Mouse (Mus musculus): Measurements from ENCODE around the gene Ttc24. TPM values are rescaled to one million over a fixed set of nuclear protein-coding genes. Genes with fewer than 3 reads are reported as not detected.

The Ttc24 gene
- polyA plus RNA-seq (2012; ENCODE audit: low replicate concordance), result not detected in 2 replicates

GRCm38 (mm10) chr3:88078204-88078603, at the start of gene Ttc24:
Ttc24 (minus strand) TSS chr3:88078304.

GRCm38 (mm10) chr3:88081345-88082223, 3.5 kb upstream of the Ttc24 start, which contains the start of gene Iqgap3:
Iqgap3 (plus strand) TSS chr3:88081971.

GRCm38 (mm10) chr3:88057902-88058696, 20.0 kb downstream of the Ttc24 start, which contains the start of gene Naxe:
Naxe (minus strand) TSS chr3:88058495.

DNA sequence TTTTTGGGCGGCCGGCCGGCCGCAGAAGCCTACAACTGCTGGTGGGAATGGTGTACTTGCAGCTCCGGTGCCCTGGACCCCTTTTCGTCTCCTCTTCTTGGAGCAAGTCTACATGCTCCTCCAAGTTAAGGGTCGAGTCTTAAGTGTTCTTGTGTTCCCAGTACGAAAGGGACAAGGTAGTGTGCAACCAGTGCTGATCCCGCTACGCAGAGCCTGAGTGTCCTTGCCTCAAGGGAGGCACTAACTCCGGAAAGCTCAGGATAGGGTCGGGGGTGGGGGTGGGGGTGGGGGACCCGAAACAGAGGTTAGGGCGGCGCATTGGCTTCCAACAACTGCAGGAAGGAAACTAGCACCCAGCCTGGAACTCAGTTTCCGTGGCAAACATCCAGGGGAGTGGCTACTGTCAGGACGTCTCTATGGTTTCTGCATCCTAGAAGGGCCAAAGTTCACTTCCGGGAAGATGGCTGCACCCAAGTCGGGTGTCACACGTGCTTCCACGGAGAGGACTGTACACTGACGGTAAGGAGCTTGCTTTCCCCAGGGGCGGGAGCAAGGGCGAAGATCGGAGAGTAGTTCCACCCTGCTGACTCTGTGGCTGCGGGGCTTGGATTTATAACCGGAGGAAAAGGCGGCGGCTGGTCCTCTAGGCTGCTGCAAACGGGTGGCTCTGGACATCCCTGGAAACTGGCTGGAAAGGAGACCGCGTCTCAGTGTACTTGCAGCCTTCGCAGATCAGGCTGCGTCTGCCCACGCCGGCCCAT, 35.3 kb downstream of the Ttc24 start, which contains the start of gene Gpatch4:
TSS of gene Gpatch4 (plus strand) at position 448 of the 761 bp plus-strand sequence.

GRCm38 (mm10) chr3:88027434-88028186, 50.5 kb downstream of the Ttc24 start, which contains the start of gene Hapln2:
Hapln2 (minus strand) TSS chr3:88027583.

Other genes with a start within 250 kb of the Ttc24 start
- gene Sh2d2a, start 231.5 kb downstream of the Ttc24 start, polyA plus RNA-seq (2012; ENCODE audit: low replicate concordance), result 5.7 and 12.1 TPM in 2 replicates
- gene Prcc, start 192.7 kb downstream of the Ttc24 start, polyA plus RNA-seq (2012; ENCODE audit: low replicate concordance), result 82.3 and 132 TPM in 2 replicates
- 767 and 952 TPM in 2 replicates for gene Hdgf, start 172.0 kb downstream of the Ttc24 start, polyA plus RNA-seq (2012; ENCODE audit: low replicate concordance)
- 3.9 and 12.2 TPM in 2 replicates for gene Mrpl24, start 158.8 kb downstream of the Ttc24 start, polyA plus RNA-seq (2012; ENCODE audit: low replicate concordance)
- gene Isg20l2, start 148.0 kb downstream of the Ttc24 start, polyA plus RNA-seq (2012; ENCODE audit: low replicate concordance), result 13.1 and 20.4 TPM in 2 replicates
- gene Rrnad1, start 147.6 kb downstream of the Ttc24 start, polyA plus RNA-seq (2012; ENCODE audit: low replicate concordance), result 8.5 and 26.9 TPM in 2 replicates
- gene Crabp2, start 129.6 kb downstream of the Ttc24 start, polyA plus RNA-seq (2012; ENCODE audit: low replicate concordance), result not detected in 2 replicates
- gene Nes, start 107.2 kb downstream of the Ttc24 start, polyA plus RNA-seq (2012; ENCODE audit: low replicate concordance), result 0.62 and 1.3 TPM in 2 replicates
- gene Bcan, start 78.1 kb downstream of the Ttc24 start, polyA plus RNA-seq (2012; ENCODE audit: low replicate concordance), result not detected in 2 replicates
- gene Hapln2, start 50.7 kb downstream of the Ttc24 start, polyA plus RNA-seq (2012; ENCODE audit: low replicate concordance), result not detected in 2 replicates
- 6.3 and 10.8 TPM in 2 replicates for gene Gpatch4, start 35.2 kb downstream of the Ttc24 start, polyA plus RNA-seq (2012; ENCODE audit: low replicate concordance)
- gene Naxe, start 19.8 kb downstream of the Ttc24 start, polyA plus RNA-seq (2012; ENCODE audit: low replicate concordance), result 12.6 and 22.1 TPM in 2 replicates
- gene Iqgap3, start 3.7 kb upstream of the Ttc24 start, polyA plus RNA-seq (2012; ENCODE audit: low replicate concordance), result 5.7 and 16.2 TPM in 2 replicates
- 122 and 139 TPM in 2 replicates for gene Mef2d, start 64.1 kb upstream of the Ttc24 start, polyA plus RNA-seq (2012; ENCODE audit: low replicate concordance)
- gene Rhbg, start 176.4 kb upstream of the Ttc24 start, polyA plus RNA-seq (2012; ENCODE audit: low replicate concordance), result 0.09 TPM in 1 of 2 replicates, not detected in the other
- gene Gm38392, start 208.9 kb upstream of the Ttc24 start, polyA plus RNA-seq (2012; ENCODE audit: low replicate concordance), result not detected in 2 replicates
- gene Tsacc, start 218.7 kb upstream of the Ttc24 start, polyA plus RNA-seq (2012; ENCODE audit: low replicate concordance), result 0.58 and 0.66 TPM in 2 replicates
- 11.4 and 21.3 TPM in 2 replicates for gene Cct3, start 218.8 kb upstream of the Ttc24 start, polyA plus RNA-seq (2012; ENCODE audit: low replicate concordance)
- gene Glmp, start 246.7 kb upstream of the Ttc24 start, polyA plus RNA-seq (2012; ENCODE audit: low replicate concordance), result 14.5 and 95.1 TPM in 2 replicates

All from leukemia stem cell, adult 10-12 weeks (primary cell).